Mouse (Mus musculus): ENCODE results near the gene Dock4.
"Not testable (repeated sequence)": the region's sequence is repeated elsewhere in the genome, so short reads cannot be mapped to it uniquely, and the experiment has no call there.

The Dock4 gene

DNA sequence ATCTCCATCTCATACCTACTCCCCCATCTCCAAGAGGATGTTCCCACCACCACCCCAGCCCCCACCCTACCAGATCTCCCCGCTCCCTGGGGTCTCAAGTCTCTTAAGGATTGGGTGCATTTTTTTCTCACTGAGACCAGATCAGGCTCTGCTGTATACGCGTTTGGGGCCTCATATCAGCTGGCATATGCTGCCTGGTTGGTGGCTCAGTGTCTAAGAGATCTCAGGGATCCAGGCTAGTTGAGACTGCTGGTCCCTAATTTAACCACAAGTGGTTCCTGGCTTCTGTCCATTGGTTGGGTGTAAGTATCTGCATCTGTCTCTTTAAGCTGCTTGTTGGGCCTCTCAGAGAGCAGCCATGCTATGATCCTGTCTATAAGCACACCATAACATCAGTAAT lies 427.0 kb downstream of the Dock4 start:
- no peak for DNase-seq (ENCODE audit: low read depth, low spot score)

DNA sequence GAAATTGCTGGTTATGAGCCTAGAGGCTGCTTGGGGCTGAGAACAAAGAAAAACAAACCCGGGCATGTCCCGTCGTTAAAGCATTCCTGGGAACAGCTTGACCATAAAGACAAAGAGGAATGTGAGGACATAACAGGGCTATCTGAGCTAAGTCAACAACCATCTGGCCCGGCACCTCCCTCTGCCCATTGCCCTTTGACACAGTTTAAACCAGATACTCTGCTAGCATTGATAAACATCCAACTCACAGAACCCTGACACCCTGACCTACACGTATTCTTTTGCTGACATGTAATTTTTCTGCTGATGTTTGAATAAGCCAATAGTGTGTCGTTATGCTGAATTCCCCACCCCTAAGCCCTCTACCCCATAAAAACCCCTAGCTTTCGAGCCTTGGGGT lies 427.5 kb downstream of the Dock4 start:
- DNase-seq (ENCODE audit: low read depth, low spot score): not testable (repeated sequence)

DNA sequence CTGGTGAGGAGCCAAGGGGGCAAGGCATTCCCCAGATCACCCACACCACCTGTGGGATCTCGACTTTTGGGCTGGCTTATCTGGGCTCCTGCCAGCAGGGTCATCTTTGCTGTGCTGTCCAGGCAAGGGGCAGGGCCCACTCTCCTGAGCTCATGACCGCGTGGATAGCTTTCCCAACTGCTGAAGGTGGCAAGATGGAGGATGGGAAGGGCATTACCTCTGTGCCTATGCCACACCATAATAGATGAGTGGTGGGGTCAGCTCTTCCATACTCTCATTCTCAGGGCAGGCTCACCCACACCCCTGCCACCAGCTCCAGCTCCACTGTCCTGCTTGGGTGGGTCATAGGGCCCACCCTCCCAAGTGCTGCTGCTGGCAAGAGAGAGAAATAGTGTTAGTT lies 439.2 kb downstream of the Dock4 start:
- DNase-seq (ENCODE audit: low read depth, low spot score): no peak

DNA sequence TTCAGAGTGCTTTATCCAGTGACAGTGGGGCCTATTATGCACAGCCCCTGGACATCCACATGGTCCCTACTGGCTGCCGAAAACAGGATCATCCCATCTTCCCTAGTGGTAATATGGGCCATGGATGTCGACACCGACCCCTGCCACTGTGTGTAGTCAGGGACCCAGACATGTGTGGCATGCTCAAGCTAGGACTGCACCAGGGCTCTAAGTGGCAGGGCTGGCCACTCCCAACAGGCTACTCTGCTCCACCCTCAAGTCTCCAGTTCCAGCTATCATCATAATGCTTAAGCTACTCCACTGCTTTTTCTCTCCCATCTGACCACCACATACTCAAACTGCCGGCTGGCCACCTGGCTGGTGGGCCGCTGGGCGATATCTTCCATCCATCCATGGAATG lies 439.6 kb downstream of the Dock4 start:
- DNase-seq (ENCODE audit: low read depth, low spot score): no peak

DNA sequence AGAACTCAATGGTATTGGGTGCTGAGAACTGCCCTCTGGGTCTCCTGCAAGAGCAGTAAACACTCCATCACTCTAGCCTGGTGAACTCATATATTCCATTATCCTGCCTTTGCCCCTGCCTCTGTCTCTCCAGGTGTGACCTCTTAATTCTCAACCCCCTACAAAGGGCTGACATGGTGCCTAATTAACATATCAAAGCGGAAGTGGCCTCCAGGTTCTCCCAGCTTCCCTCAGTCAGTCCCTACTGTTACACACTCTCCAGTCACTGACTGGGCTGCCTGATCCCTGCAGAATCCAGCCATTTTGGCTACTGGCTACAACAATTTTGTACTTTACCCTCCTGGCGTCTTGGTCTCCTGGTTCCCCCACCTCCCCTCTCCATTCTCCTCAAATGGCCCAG lies 441.7 kb downstream of the Dock4 start:
- no peak for DNase-seq (ENCODE audit: low read depth, low spot score)

DNA sequence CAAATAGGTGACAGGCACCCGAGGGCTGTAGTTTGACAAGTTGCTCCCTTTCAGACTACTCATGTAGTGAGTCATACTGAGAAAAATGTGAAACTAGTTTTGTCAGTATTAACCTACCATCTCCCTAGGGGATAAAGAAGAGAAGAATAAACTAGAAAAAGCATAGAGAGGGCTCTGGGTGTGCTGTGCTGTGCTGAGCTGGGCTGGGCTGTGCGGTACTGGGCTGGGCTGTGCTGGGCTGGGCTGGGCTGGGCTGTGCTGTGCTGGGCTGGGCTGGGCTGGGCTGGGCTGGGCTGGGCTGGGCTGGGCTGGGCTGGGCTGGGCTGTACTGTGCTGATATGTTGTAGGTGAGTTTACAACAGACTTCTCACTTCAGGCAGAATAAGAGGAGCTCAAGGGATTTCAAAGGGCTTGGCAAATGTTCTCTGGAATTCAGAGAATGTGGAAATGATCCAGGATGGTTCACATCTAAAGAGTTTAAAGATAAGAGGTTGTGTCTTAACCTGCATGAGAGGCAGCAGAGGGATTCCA lies 442.6 kb downstream of the Dock4 start:
- no peak for DNase-seq (ENCODE audit: low read depth, low spot score)

DNA sequence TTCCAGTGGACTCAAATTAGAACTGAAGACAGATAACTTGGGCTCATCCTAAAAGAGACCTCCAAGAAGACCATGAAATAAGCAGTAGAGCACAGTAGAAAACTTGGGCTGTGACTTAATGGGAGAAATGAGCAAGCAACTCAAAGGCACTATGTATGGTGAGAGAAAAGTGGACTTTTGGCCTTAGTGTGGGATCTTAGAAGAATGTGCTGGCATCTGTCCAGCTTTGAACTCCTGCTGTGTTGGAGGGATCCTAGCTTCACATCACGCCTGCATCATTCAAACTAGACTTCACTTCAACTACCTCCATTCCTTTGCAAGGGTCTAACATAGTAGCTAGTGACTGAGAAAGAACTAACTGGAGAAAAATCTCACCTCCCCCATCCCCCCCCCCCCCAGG lies 443.1 kb downstream of the Dock4 start:
- no peak for DNase-seq (ENCODE audit: low read depth, low spot score)

DNA sequence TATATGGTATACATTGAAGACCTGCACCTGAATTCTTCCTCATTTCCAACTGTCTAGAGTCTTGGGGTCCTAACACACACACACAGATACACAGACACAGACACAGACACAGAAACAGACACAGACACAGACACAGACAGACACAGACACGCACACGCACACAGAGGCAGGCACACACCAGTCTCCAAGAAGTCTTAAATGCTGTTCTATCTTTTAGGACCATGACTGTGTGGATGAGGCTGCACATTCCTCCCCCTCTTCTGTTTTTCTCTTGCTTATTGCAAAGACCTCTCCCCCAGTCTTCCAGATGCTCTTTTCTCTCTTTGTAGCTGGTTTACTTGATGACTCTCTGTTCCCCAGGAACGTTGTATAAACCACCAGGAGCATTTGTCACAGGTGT lies 443.8 kb downstream of the Dock4 start:
- DNase-seq (ENCODE audit: low read depth, low spot score): no peak

DNA sequence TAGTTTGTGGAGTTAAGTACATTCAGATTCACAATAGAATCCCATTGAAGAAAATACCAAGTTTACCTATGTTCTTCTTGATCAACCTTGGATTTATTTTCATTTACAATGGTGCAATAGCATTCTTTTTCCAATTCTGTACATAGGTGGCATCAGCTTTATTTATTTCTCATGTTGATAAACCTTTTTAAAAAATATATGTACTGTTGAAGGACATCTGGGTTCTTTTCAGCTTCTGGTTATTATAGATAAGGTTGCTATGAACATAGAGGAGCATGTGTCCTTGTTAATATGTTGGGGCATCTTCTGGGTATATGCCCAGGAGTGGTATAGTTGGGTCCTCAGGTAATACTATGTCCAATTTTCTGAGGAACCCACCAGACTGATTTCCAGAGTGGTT lies 445.4 kb downstream of the Dock4 start:
- DNase-seq (ENCODE audit: low read depth, low spot score): no peak

DNA sequence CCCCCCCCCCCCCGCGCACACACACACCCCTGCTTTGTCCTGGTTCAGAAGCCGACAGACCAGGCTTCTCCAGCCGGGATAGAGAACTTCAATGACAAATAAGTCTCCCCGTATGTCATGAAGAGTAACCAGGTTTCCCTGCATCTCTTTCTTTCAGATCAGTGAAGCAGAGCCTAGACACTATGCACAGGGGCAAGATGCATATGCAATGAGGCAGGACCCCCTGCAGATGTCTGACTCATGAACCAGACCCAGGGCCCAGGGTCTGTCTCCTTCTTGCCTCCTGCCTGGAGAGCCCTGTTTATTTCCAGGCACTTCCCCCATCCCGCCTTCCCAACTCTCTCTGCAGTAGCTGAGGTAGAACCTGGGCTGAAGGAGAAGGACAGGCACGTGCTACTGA lies 448.0 kb downstream of the Dock4 start:
- DNase-seq (ENCODE audit: low read depth, low spot score): no peak

DNA sequence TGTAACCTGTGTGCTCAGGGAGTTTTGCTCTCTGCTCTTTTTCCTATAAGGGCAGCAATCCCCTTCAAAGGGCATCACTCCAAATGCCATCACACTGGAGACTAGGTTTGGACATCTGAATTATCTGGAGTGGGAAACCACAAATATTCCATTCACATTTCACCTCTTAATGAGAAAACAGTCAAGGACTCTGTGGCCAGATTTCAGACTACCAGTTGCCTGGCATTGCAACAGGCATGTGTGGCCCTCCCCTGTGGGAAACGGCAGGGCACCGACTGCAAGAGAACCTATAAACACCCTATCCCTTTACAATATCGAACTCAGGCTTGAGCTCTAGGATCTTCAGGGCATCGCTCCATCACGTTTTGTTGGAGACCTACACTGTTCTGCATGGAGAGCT lies 448.9 kb downstream of the Dock4 start:
- no peak for DNase-seq (ENCODE audit: low read depth, low spot score)
